Mouse (Mus musculus) CH12.LX (cell line): ENCODE results near the gene Pde1a. TPM values are rescaled to one million over a fixed set of nuclear protein-coding genes. Genes with fewer than 3 reads are reported as not detected.

Experiments
- DNase-seq: peaks from one replicate; pipeline ENCODE4 v3.0.0-alpha.2; 2013; ENCODE audit errors: extremely low read depth
- H3K27ac ChIP-seq: 2 replicates; pipeline ENCODE4 v1.5.1; 2012; ENCODE audit warnings: low read depth, mild to moderate bottlenecking, control low read depth, moderate library complexity; ENCODE audit not compliant: insufficient read depth
- H3K27me3 ChIP-seq: replicated peaks from 2 replicates; pipeline ENCODE3; 2012; ENCODE audit warnings: inconsistent platforms
- H3K36me3 ChIP-seq, 2 experiments: replicated peaks in 1 of 2; 2 replicates each; pipeline versions ENCODE3 to v1.6.1; 2012; ENCODE audit warnings: inconsistent platforms in 1 of 2, low read length in 1 of 2, mild to moderate bottlenecking in 1 of 2, mixed read lengths in 1 of 2, moderate library complexity in 1 of 2; ENCODE audit not compliant: control insufficient read depth in 1 of 2, insufficient read depth in 1 of 2
- H3K4me1 ChIP-seq, 2 experiments: 2 replicates each; pipeline ENCODE4 v1.6.1; 2012; ENCODE audit warnings: inconsistent platforms in 1 of 2, moderate library complexity in 1 of 2; ENCODE audit not compliant: insufficient read depth in 2 of 2, control insufficient read depth in 1 of 2
- H3K4me2 ChIP-seq: 2 replicates; pipeline ENCODE4 v1.6.1; 2012; ENCODE audit warnings: low read depth, mild to moderate bottlenecking, control low read depth; ENCODE audit not compliant: poor library complexity, insufficient read depth, severe bottlenecking
- H3K4me3 ChIP-seq, 3 experiments: fragments of 150-350 bp in 1 of 3; sonication (generic) in 1 of 3; replicated peaks in 1 of 3; 2 replicates each; pipeline versions ENCODE3 to v1.5.1; 2011 to 2012; ENCODE audit warnings: low read depth in 2 of 3, low read length in 2 of 3, mild to moderate bottlenecking in 2 of 3, moderate library complexity in 2 of 3, control low read depth in 1 of 3, improper control_type of control experiment in 1 of 3, inconsistent platforms in 1 of 3, mixed read lengths in 1 of 3; ENCODE audit not compliant: poor library complexity in 1 of 3
- H3K79me2 ChIP-seq: replicated peaks from 2 replicates; pipeline ENCODE4 v1.6.1; 2012; ENCODE audit warnings: mild to moderate bottlenecking, moderate library complexity; ENCODE audit not compliant: control insufficient read depth, poor library complexity, insufficient read depth, severe bottlenecking; ENCODE audit errors: extremely low read depth
- H3K9ac ChIP-seq: 2 replicates; pipeline ENCODE4 v1.6.1; 2012; ENCODE audit warnings: low read depth, mild to moderate bottlenecking, control low read depth, moderate library complexity; ENCODE audit not compliant: insufficient read depth
- H3K9me3 ChIP-seq: replicated peaks from 2 replicates; pipeline ENCODE3; 2012; ENCODE audit warnings: low read length, inconsistent platforms, mixed read lengths
- BHLHE40 ChIP-seq: IDR thresholded peaks from 2 replicates; pipeline ENCODE4 v1.6.1; 2011; ENCODE audit warnings: mild to moderate bottlenecking, low read depth, low read length, improper control_type of control experiment
- CHD1 ChIP-seq: IDR thresholded peaks from 2 replicates; pipeline ENCODE4 v1.6.1; 2012; ENCODE audit warnings: low read depth, low read length, improper control_type of control experiment, inconsistent platforms
- CHD2 ChIP-seq: IDR thresholded peaks from 2 replicates; pipeline ENCODE4 v1.6.1; 2011; ENCODE audit warnings: low read length, improper control_type of control experiment
- ELF1 ChIP-seq: IDR thresholded peaks from 2 replicates; pipeline ENCODE4 v1.6.1; 2014; ENCODE audit warnings: low read depth, mild to moderate bottlenecking, inconsistent platforms, low read length, improper control_type of control experiment
- EP300 ChIP-seq: IDR thresholded peaks from 2 replicates; pipeline ENCODE4 v1.6.1; 2011; ENCODE audit warnings: low read length, improper control_type of control experiment
- GABPA ChIP-seq: IDR thresholded peaks from 2 replicates; pipeline ENCODE4 v1.6.1; 2012; ENCODE audit warnings: low read depth, low read length, improper control_type of control experiment, inconsistent platforms; ENCODE audit not compliant: insufficient replicate concordance
- HCFC1 ChIP-seq: IDR thresholded peaks from 2 replicates; pipeline ENCODE4 v1.6.1; 2012; ENCODE audit warnings: low read depth, mild to moderate bottlenecking, inconsistent platforms, low read length, improper control_type of control experiment
- JUN ChIP-seq: IDR thresholded peaks from 2 replicates; pipeline ENCODE4 v1.6.1; 2011; ENCODE audit warnings: low read depth, mild to moderate bottlenecking, low read length, improper control_type of control experiment, moderate library complexity; ENCODE audit not compliant: insufficient read depth
- KAT2A ChIP-seq: IDR thresholded peaks from 2 replicates; pipeline ENCODE4 v1.6.1; 2012; ENCODE audit warnings: low read length, improper control_type of control experiment, inconsistent platforms; ENCODE audit not compliant: insufficient replicate concordance
- MAFK ChIP-seq: IDR thresholded peaks from 2 replicates; pipeline ENCODE4 v1.6.1; 2011; ENCODE audit warnings: low read length, improper control_type of control experiment; ENCODE audit not compliant: insufficient replicate concordance
- MAX ChIP-seq: IDR thresholded peaks from 2 replicates; pipeline ENCODE4 v1.6.1; 2011; ENCODE audit warnings: low read length, improper control_type of control experiment
- MAZ ChIP-seq: IDR thresholded peaks from 2 replicates; pipeline ENCODE4 v1.6.1; 2012; ENCODE audit warnings: low read depth, mild to moderate bottlenecking, inconsistent platforms, low read length, improper control_type of control experiment, moderate library complexity
- MYC ChIP-seq: IDR thresholded peaks from 2 replicates; pipeline ENCODE4 v1.6.1; 2011; ENCODE audit warnings: low read depth, mild to moderate bottlenecking, improper control_type of control experiment, low read length
- NELFE ChIP-seq: IDR thresholded peaks from 2 replicates; pipeline ENCODE4 v1.6.1; 2011; ENCODE audit warnings: low read depth, low read length, improper control_type of control experiment
- POLR2A ChIP-seq: IDR thresholded peaks from 2 replicates; pipeline ENCODE4 v1.6.1; 2011; ENCODE audit warnings: low read depth, mild to moderate bottlenecking, improper control_type of control experiment, low read length
- POLR2AphosphoS2 ChIP-seq: IDR thresholded peaks from 2 replicates; pipeline ENCODE4 v1.6.1; 2011; ENCODE audit warnings: low read depth, low read length, improper control_type of control experiment
- RAD21 ChIP-seq: IDR thresholded peaks from 2 replicates; pipeline ENCODE4 v1.6.1; 2011; ENCODE audit warnings: low read depth, mild to moderate bottlenecking, low read length, improper control_type of control experiment, moderate library complexity
- SIN3A ChIP-seq: IDR thresholded peaks from 2 replicates; pipeline ENCODE4 v1.6.1; 2012; ENCODE audit warnings: low read length, improper control_type of control experiment, inconsistent platforms
- TBP ChIP-seq: conservative IDR thresholded peaks from 2 replicates; pipeline ENCODE4 v1.6.1; 2011; ENCODE audit warnings: low read depth, low read length, improper control_type of control experiment
- TCF12 ChIP-seq: IDR thresholded peaks from 2 replicates; pipeline ENCODE4 v1.6.1; 2014; ENCODE audit warnings: low read depth, mild to moderate bottlenecking, inconsistent platforms, low read length, improper control_type of control experiment
- UBTF ChIP-seq: IDR thresholded peaks from 2 replicates; pipeline ENCODE4 v1.6.1; 2012; ENCODE audit warnings: low read depth, mild to moderate bottlenecking, inconsistent platforms, low read length, improper control_type of control experiment, moderate library complexity
- ZC3H11A ChIP-seq: IDR thresholded peaks from 2 replicates; pipeline ENCODE4 v1.6.1; 2012; ENCODE audit warnings: low read depth, mild to moderate bottlenecking, inconsistent platforms, low read length, improper control_type of control experiment
- ZKSCAN1 ChIP-seq: IDR thresholded peaks from 2 replicates; pipeline ENCODE4 v1.6.1; 2012; ENCODE audit warnings: low read depth, inconsistent platforms, low read length, improper control_type of control experiment, borderline replicate concordance
- ZMIZ1 ChIP-seq: IDR thresholded peaks from 2 replicates; pipeline ENCODE4 v1.6.1; 2012; ENCODE audit warnings: low read depth, mild to moderate bottlenecking, inconsistent platforms, low read length, improper control_type of control experiment
- dilution Hi-C: fragments of 300-500 bp; cut with MboI; formaldehyde crosslinking; loops from 2 replicates; pipeline ENCODE4 v1.14.3; 2020; ENCODE audit warnings: low sequenced_read_pairs; ENCODE audit not compliant: extremely low pct_unique_long_range_greater_than_20kb, extremely low pct_ligation_motif_present
- in situ Hi-C: fragments of 300-500 bp; cut with MboI; formaldehyde crosslinking; loops from 3 replicates; pipeline ENCODE4 v1.14.3; 2019; ENCODE audit warnings: low sequenced_read_pairs, low pct_ligation_motif_present, low pct_unique_long_range_greater_than_20kb, mixed read lengths
- polyA plus RNA-seq: library from polyadenylated mRNA; unstranded; fragments of >175 nt; gene quantifications from 2 replicates; pipeline ENCODE4 v1.2.1, GENCODE M21; 2012; ENCODE audit warnings: low read depth; ENCODE audit not compliant: insufficient read length
- total RNA-seq, 2 experiments: library from RNA; depleted of rRNA; stranded (reverse); fragments of 300-350 nt in 1 of 2; fragments of >200 nt in 1 of 2; gene quantifications; 2 replicates each; pipeline ENCODE4 v1.2.3; 2012 to 2014

The Pde1a gene
- total and polyA plus RNA-seq, 3 experiments = 0.05 to 0.08 TPM; not detected in 1

- H3K27ac ChIP-seq = no peak overlapping the region
- dilution Hi-C loops (no loop called here), in situ Hi-C loops (no loop called here)
- H3K4me1 ChIP-seq = no peaks in the 10 kb centered on the region
- no peaks in the 10 kb centered on the region for H3K27me3 ChIP-seq
- no peak overlapping the region for H3K4me3 ChIP-seq
- H3K4me2 ChIP-seq = no peak overlapping the region
- no peak for DNase-seq
- H3K36me3 ChIP-seq = no peaks in the 10 kb centered on the region
- TF ChIP-seq GABPA (no peak), MAFK (no peak), MYC (no peak), JUN (no peak), CHD2 (no peak), CHD1 (no peak), POLR2AphosphoS2 (no peak), SIN3A (no peak), UBTF (no peak), ZKSCAN1 (no peak), NELFE (no peak), MAX (no peak), POLR2A (no peak), TCF12 (no peak), RAD21 (no peak), TBP (no peak), ZMIZ1 (no peak), EP300 (no peak), BHLHE40 (no peak), MAZ (no peak)
- no peak overlapping the region for H3K9ac ChIP-seq
- H3K9me3 ChIP-seq = no peaks in the 10 kb centered on the region
- no peaks in the 10 kb centered on the region for H3K79me2 ChIP-seq
Measured at GRCm38 (mm10) chr2:79921375-79921774, 207.9 kb downstream of the Pde1a start.

- no peaks in the 10 kb centered on the region for H3K79me2 ChIP-seq
- in situ Hi-C loops (no loop called here), dilution Hi-C loops (no loop called here)
- no peak overlapping the region for H3K4me2 ChIP-seq
- H3K9ac ChIP-seq = no peak overlapping the region
- H3K4me3 ChIP-seq = no peak overlapping the region
- H3K36me3 ChIP-seq = no peaks in the 10 kb centered on the region
- no peak overlapping the region for H3K27ac ChIP-seq
- no peaks in the 10 kb centered on the region for H3K27me3 ChIP-seq
- no peaks in the 10 kb centered on the region for H3K9me3 ChIP-seq
- DNase-seq = no peak
- H3K4me1 ChIP-seq = no peaks in the 10 kb centered on the region
- TF ChIP-seq ZC3H11A (no peak), GABPA (no peak), BHLHE40 (no peak), JUN (no peak), POLR2A (no peak), MAFK (no peak), EP300 (no peak), MAX (no peak), TBP (no peak), CHD2 (no peak), KAT2A (no peak), HCFC1 (no peak), ELF1 (no peak)
Measured at GRCm38 (mm10) chr2:79920438-79920837, 208.8 kb downstream of the Pde1a start.
